Comparison of ENCODE assay signal across 8 mouse cellular contexts in the genomic region with DNA sequence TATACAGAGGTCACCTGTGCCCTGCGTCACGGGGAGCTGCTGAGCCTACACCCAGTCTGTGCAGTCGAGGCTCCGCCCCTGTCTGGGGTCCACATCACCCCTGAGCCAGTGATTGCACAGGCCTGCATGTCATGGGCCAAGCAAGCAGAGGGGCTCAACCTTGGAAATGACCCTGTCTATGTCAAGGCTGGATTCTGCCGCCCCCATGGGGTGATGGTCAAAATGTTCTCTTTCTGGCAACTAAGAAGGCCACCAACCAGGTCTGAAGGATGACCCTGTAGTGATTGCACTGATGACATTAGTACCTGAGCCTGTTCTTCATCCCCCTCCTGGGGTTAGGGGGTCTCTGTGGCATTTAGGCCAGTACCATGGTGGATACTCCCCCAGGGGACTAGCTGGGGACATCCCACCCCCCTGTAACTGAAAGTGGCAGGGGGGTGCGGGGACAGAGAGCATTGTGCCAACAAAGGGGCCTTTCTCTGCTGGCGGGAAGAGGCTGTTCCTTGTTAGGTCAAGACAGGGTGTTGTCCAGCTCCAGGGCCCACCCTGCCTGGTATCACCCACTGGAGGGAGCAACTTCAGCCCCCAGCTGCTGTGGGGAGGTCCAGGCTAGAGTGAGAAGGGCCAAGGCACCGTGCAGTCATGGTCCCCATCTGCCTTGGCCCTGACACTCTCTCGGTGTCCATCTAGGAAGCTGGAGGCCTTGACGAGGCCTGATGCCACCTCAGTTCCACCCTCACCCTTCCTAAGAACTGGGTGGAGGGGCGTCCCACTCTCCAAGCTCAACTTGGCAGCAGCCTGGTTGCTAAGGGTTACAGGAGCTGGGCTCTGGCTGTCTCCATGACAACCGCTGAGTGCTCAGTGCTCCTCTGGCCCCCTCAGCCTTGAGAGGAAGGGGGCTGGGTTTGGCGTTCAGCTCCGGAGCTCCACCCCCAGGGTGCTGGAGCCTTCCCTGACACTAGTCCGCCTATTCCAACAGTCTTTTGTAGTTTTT. TPM values are rescaled to one million over a fixed set of nuclear protein-coding genes. Genes with fewer than 3 reads are reported as not detected.
DNase-seq lines count a peak whose midpoint lies in the region; ATAC-seq and TF ChIP-seq lines count a peak whose summit lies in the region.

No protein-coding gene starts in this region.

- intact Hi-C loops in gastrocnemius, adult 2 months (cut with DNase I) = no loop called here

- ATAC-seq in midbrain, embryonic 11.5 days (ENCODE audit: low FRiP score) = peak; percentile 90

- TF ChIP-seq CTCF in gastrocnemius, adult 2 months (IDR thresholded peaks at IDR 0.05) = no peak
- no peak for TF ChIP-seq CTCF in thymus, adult 2 months (IDR thresholded peaks at IDR 0.05; ENCODE audit: borderline replicate concordance, control insufficient read depth, extremely low read depth, insufficient read depth, low read length, poor library complexity)

- no peaks in the 10 kb centered on the region for H3K9me3 ChIP-seq in midbrain, embryonic 11.5 days (ENCODE audit: control insufficient read depth, low read length)

- peak overlapping the region; percentile 71 for H3K4me2 ChIP-seq in midbrain, embryonic 11.5 days

- peaks cover 9% of the 10 kb centered on the region; the same call in 1 of the 2 replicates for H3K36me3 ChIP-seq in midbrain, embryonic 11.5 days (ENCODE audit: control insufficient read depth, insufficient read depth, low read length)
- peaks cover 4% of the 10 kb centered on the region; the same call in 1 of the 2 replicates for H3K36me3 ChIP-seq in thymus, adult 2 months (ENCODE audit: control insufficient read depth, insufficient read depth, low read length)

- peak overlapping the region; percentile 95 for H3K27ac ChIP-seq in gastrocnemius, adult 2 months
- H3K27ac ChIP-seq in midbrain, embryonic 11.5 days (ENCODE audit: low read depth, low read length) = peak overlapping the region; percentile 70
- H3K27ac ChIP-seq in thymus, adult 2 months (ENCODE audit: control insufficient read depth, insufficient read depth, low read length) = no peak overlapping the region

- peak overlapping the region; percentile 82 for H3K4me3 ChIP-seq in gastrocnemius, adult 2 months
- H3K4me3 ChIP-seq in midbrain, embryonic 11.5 days (ENCODE audit: low read depth, low read length) = peak overlapping the region; percentile 52
- H3K4me3 ChIP-seq in thymus, adult 2 months (ENCODE audit: control insufficient read depth, insufficient read depth, low read length) = no peak overlapping the region

- H3K9ac ChIP-seq in midbrain, embryonic 11.5 days (ENCODE audit: low read length) = peak overlapping the region; percentile 68

- H3K4me1 ChIP-seq in midbrain, embryonic 11.5 days (ENCODE audit: control insufficient read depth, insufficient read depth, low read length) = peaks cover 30% of the 10 kb centered on the region
- peaks cover 9% of the 10 kb centered on the region; the same call in 1 of the 2 replicates for H3K4me1 ChIP-seq in thymus, adult 2 months (replicated peaks; ENCODE audit: control insufficient read depth, insufficient read depth, low read length)

- peak; percentile 67 for DNase-seq in ovary, postnatal 36 days (ENCODE audit: low spot score)
- no peak for DNase-seq in ovary, postnatal 14 days (ENCODE audit: low spot score)
- peak; percentile 42 to 48 for DNase-seq in cerebellum, postnatal 36 days
- DNase-seq in gastrocnemius, adult 2 months = peak; percentile 78
- peak; percentile 64 to 67 for DNase-seq in layer of hippocampus, postnatal 25 days (ENCODE audit: extremely low spot score in 1 of 2, low spot score in 1 of 2)
- DNase-seq in midbrain, embryonic 11.5 days (ENCODE audit: low spot score, missing footprints) = peak; percentile 94
- peak; percentile 77 for DNase-seq in testis, postnatal 10 days (ENCODE audit: low spot score)
- no peak for DNase-seq in thymus, adult 2 months

- 9% methylated on average over 15 of the region's 15 CpGs for WGBS in midbrain, embryonic 11.5 days
- WGBS in thymus, adult 2 months = 51% methylated on average over 15 of the region's 15 CpGs

- TF ChIP-seq POLR2A in thymus, adult 2 months (IDR thresholded peaks at IDR 0.05; ENCODE audit: control insufficient read depth, extremely low read depth, insufficient read depth, low read length, poor library complexity) = no peak

- no peaks in the 10 kb centered on the region for H3K27me3 ChIP-seq in midbrain, embryonic 11.5 days (ENCODE audit: control insufficient read depth, insufficient read depth, low read length)
- H3K27me3 ChIP-seq in thymus, adult 2 months (ENCODE audit: control insufficient read depth, insufficient read depth, low read length) = no peaks in the 10 kb centered on the region

RNA-seq across cellular contexts. Expression of a gene that starts 1.2 kb away (rescaled TPM):
- 10 to 100 TPM; 14.0 to 23.3 TPM for total RNA-seq in gastrocnemius, adult 2 months (2021)
- total RNA-seq in layer of hippocampus, postnatal 25 days (2021) = 100 to 1,000 TPM; 117 to 122 TPM
- 5.5 and 7.0 TPM in 2 replicates for polyA plus RNA-seq in midbrain, embryonic 11.5 days (2014; fragmentation: Nextera tagmentation; extraction: Ambion mirVana)
- polyA plus RNA-seq in thymus, adult 2 months (2012; rRNA removed) = 0.13 and 0.61 TPM in 2 replicates

RNA-seq across cellular contexts. Expression of a gene that starts 12.8 kb away (rescaled TPM):
- 1 to 10 TPM in 1 of 2 experiments, not detected in 1; 1.0 TPM for total RNA-seq in gastrocnemius, adult 2 months (2021)
- 10 to 100 TPM; 14.1 to 19.4 TPM for total RNA-seq in layer of hippocampus, postnatal 25 days (2021)
- 0.43 and 1.3 TPM in 2 replicates for polyA plus RNA-seq in midbrain, embryonic 11.5 days (2014; fragmentation: Nextera tagmentation; extraction: Ambion mirVana)
- polyA plus RNA-seq in thymus, adult 2 months (2012; rRNA removed) = 0.13 and 0.23 TPM in 2 replicates

RNA-seq across cellular contexts. Expression of a gene that starts 14.5 kb away (rescaled TPM):
- 100 to 1,000 TPM; 118 to 128 TPM for total RNA-seq in gastrocnemius, adult 2 months (2021)
- 100 to 1,000 TPM; 123 to 141 TPM for total RNA-seq in layer of hippocampus, postnatal 25 days (2021)
- 230 and 240 TPM in 2 replicates for polyA plus RNA-seq in midbrain, embryonic 11.5 days (2014; fragmentation: Nextera tagmentation; extraction: Ambion mirVana)
- 397 and 454 TPM in 2 replicates for polyA plus RNA-seq in thymus, adult 2 months (2012; rRNA removed)

RNA-seq across cellular contexts. Expression of a gene that starts 14.5 kb away (rescaled TPM):
- 10 to 100 TPM; 29.9 to 30.0 TPM for total RNA-seq in gastrocnemius, adult 2 months (2021)
- 10 to 100 TPM; 44.7 to 47.5 TPM for total RNA-seq in layer of hippocampus, postnatal 25 days (2021)
- 45.7 and 49.7 TPM in 2 replicates for polyA plus RNA-seq in midbrain, embryonic 11.5 days (2014; fragmentation: Nextera tagmentation; extraction: Ambion mirVana)
- 72.1 and 75.4 TPM in 2 replicates for polyA plus RNA-seq in thymus, adult 2 months (2012; rRNA removed)

RNA-seq across cellular contexts. Expression of a gene that starts 34.2 kb away (rescaled TPM):
- 1 to 10 TPM; 3.8 to 4.3 TPM for total RNA-seq in gastrocnemius, adult 2 months (2021)
- 10 to 100 TPM; 84.4 to 86.0 TPM for total RNA-seq in layer of hippocampus, postnatal 25 days (2021)
- polyA plus RNA-seq in midbrain, embryonic 11.5 days (2014; fragmentation: Nextera tagmentation; extraction: Ambion mirVana) = 50.5 and 61.2 TPM in 2 replicates
- polyA plus RNA-seq in thymus, adult 2 months (2012; rRNA removed) = 60.6 and 67.6 TPM in 2 replicates

Comparison
In these comparisons a context has a peak if more than half of its experiments do, and no peak if none do; other contexts are left out.
1. DNase-seq: peak in ovary, postnatal 36 days (single experiment), cerebellum, postnatal 36 days (2 of 2), gastrocnemius, adult 2 months (single experiment), layer of hippocampus, postnatal 25 days (2 of 2), midbrain, embryonic 11.5 days (single experiment) and testis, postnatal 10 days (single experiment); none in ovary, postnatal 14 days (single experiment) and thymus, adult 2 months (single experiment).
2. RNA of a gene that starts 1.2 kb away (total RNA-seq): 117 to 122 TPM in layer of hippocampus, postnatal 25 days; 14.0 to 23.3 TPM in gastrocnemius, adult 2 months; every median in the first group is over 4 times any median in the second.
3. RNA of a gene that starts 12.8 kb away (total RNA-seq): 14.1 to 19.4 TPM in layer of hippocampus, postnatal 25 days; 1.0 TPM in gastrocnemius, adult 2 months; every median in the first group is over 4 times any median in the second.